Mouse (Mus musculus) midbrain, embryonic 14.5 days (tissue): ENCODE measurements around the gene Rrp8. TPM values are rescaled to one million over a fixed set of nuclear protein-coding genes. Genes with fewer than 3 reads are reported as not detected.
A peak's percentile ranks its signal among the peaks of the same experiment; 100 is the strongest.

Source experiments
- ATAC-seq: fragments of 200-750 bp; cut with Nextera tagmentation; 2 replicates; pipeline ENCODE4 v1.8.0; 2017; ENCODE audit warnings: moderate number of reproducible peaks, moderate library complexity; ENCODE audit not compliant: low FRiP score, low TSS enrichment
- DNase-seq: peaks from one replicate; pipeline ENCODE4 v3.0.0-alpha.2; 2015
- H3K27ac ChIP-seq: fragments of 300-500 bp; sonication (generic); replicated peaks from 2 replicates; pipeline ENCODE4 v1.5.1; 2014; ENCODE audit warnings: mild to moderate bottlenecking, low read depth, low read length, moderate library complexity
- H3K27me3 ChIP-seq: fragments of 300-500 bp; sonication (generic); 2 replicates; pipeline ENCODE4 v1.6.1; 2014; ENCODE audit warnings: low read length, control low read depth, mixed read lengths; ENCODE audit not compliant: control insufficient read depth, insufficient read depth
- H3K36me3 ChIP-seq: fragments of 300-500 bp; sonication (generic); 2 replicates; pipeline ENCODE4 v1.6.1; 2014; ENCODE audit warnings: low read length, control low read depth; ENCODE audit not compliant: control insufficient read depth, insufficient read depth
- H3K4me1 ChIP-seq: fragments of 300-500 bp; sonication (generic); 2 replicates; pipeline ENCODE4 v1.6.1; 2014; ENCODE audit warnings: mild to moderate bottlenecking, antibody characterized with exemption, low read length, control low read depth; ENCODE audit not compliant: control insufficient read depth, insufficient read depth
- H3K4me2 ChIP-seq: fragments of 300-500 bp; sonication (generic); 2 replicates; pipeline ENCODE4 v1.6.1; 2014; ENCODE audit warnings: mild to moderate bottlenecking, low read length, moderate library complexity
- H3K4me3 ChIP-seq: fragments of 300-500 bp; sonication (generic); replicated peaks from 2 replicates; pipeline ENCODE4 v1.5.1; 2014; ENCODE audit warnings: low read depth, low read length
- H3K9ac ChIP-seq: fragments of 300-500 bp; sonication (generic); replicated peaks from 2 replicates; pipeline ENCODE4 v1.6.1; 2014; ENCODE audit warnings: mild to moderate bottlenecking, low read length, moderate library complexity
- H3K9me3 ChIP-seq: fragments of 300-500 bp; sonication (generic); 2 replicates; pipeline ENCODE4 v1.6.1; 2016; ENCODE audit warnings: low read length, control low read depth, mixed read lengths; ENCODE audit not compliant: control insufficient read depth
- WGBS: fragments of 180-500 bp; shearing (Covaris S2); extraction: QIAGEN DNeasy Blood & Tissue Kit; methylation state at CpG from one replicate; pipeline ENCODE4 v1.1.7; 2014; 5-methylcytosine and 5-hydroxymethylcytosine counted together
- polyA plus RNA-seq: library from polyadenylated mRNA; unstranded; fragments of >200 nt; fragmentation: Nextera tagmentation; extraction: Ambion mirVana; gene quantifications from 2 replicates; pipeline ENCODE4 v1.2.1, GENCODE M21; 2014

The Rrp8 gene
- polyA plus RNA-seq, 1 experiment from 2014 or later, result 24.4 TPM

DNA sequence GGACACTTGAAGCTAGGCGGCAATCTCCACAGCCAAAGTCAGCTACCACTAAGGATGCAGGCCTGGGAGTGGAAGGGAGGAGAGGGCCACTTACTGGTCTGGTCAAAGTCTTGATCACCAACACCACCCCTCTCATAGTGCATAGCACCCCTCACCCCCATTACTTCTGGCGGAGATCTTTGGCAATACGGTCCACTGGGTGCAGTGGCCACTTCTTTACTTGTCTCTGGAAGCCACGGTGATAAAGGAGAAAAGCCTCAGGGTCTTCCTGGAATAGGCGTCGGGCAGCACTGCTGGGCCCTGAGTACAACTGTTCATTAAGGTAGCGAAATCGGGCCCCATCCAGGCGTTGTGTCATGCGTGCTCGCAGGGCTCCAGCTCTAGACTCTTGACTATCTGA, 3.3 kb downstream of the Rrp8 start:
- Histone ChIP-seq H3K9ac (no peak overlapping the region), H3K36me3 (peaks cover 32% of the 10 kb centered on the region), H3K9me3 (no peaks in the 10 kb centered on the region), H3K27me3 (no peaks in the 10 kb centered on the region), H3K4me2 (no peak overlapping the region), H3K4me3 (no peak overlapping the region), H3K27ac (no peak overlapping the region), H3K4me1 (peaks cover 14% of the 10 kb centered on the region; the same call in 1 of the 2 replicates)
- 95% methylated on average over 11 of the region's 11 CpGs for WGBS
- DNase-seq (no peak), ATAC-seq (no peak)

DNA sequence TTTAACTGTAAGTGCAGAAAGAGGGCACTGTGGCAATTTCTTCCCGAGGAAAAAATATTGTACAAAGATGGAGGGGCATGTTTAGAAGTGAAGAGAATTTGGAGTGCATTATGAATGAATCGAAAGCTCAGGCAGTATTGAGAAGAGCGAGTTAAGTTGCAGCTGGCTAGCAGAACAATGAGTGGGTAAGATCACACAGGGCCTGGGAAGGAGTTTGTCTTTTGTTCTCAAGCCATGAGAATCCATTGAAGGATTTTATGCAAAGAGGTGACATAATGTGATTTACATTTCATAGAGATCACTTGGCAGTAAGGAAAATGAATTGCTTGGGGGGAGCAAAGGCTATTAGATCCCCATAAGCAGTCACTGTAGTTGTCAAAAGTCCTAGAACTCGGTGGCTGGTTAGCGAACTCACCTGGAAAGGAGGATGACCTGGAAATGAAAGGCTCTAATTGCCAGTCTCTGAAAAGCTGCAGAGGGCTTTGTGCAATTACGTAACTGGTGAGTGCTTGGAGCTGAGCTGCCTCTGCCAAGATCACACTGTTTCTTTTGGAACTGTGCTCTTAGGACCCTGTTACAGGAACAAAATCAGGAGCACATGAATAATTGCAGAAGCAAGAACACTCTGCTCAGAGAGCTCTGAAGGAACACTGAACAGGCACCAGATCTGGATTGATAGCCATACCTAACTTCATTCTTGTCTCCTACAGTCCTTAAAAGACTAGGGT, 8.3 kb downstream of the Rrp8 start:
- WGBS, result 24% methylated on average over 6 of the region's 6 CpGs
- 0 out of 2 replicates have a peak overlapping the region, but pooled peaks have one; percentile 14 for H3K27ac ChIP-seq
- no peaks in the 10 kb centered on the region for H3K9me3 ChIP-seq
- no peak; the same call in 1 of the 2 replicates for ATAC-seq
- H3K36me3 ChIP-seq, result peaks cover 31% of the 10 kb centered on the region
- no peaks in the 10 kb centered on the region for H3K27me3 ChIP-seq
- H3K9ac ChIP-seq, result no peak overlapping the region
- no peak overlapping the region for H3K4me2 ChIP-seq
- DNase-seq, result peak; percentile 32
- no peak overlapping the region for H3K4me3 ChIP-seq
- no peaks in the 10 kb centered on the region for H3K4me1 ChIP-seq

DNA sequence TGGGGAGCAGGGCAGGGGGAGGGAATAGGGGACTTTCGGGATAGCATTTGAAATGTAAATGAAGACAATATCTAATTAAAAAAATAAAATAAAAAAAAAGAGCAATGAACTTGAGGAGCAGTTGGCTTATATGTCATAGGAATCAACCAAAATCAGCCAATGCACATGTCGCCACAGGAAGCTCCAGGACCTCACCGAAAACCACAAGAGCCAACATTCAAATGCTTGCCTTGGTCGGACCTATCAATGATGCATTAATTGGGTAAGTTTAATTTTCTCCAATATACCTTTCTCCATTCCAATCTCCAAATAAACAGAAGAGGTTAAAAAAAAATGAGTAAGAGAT, 10.2 kb downstream of the Rrp8 start:
- WGBS, result 97% methylated on average over 4 of the region's 4 CpGs
- Histone ChIP-seq H3K27ac (no peak overlapping the region), H3K9ac (no peak overlapping the region)

DNA sequence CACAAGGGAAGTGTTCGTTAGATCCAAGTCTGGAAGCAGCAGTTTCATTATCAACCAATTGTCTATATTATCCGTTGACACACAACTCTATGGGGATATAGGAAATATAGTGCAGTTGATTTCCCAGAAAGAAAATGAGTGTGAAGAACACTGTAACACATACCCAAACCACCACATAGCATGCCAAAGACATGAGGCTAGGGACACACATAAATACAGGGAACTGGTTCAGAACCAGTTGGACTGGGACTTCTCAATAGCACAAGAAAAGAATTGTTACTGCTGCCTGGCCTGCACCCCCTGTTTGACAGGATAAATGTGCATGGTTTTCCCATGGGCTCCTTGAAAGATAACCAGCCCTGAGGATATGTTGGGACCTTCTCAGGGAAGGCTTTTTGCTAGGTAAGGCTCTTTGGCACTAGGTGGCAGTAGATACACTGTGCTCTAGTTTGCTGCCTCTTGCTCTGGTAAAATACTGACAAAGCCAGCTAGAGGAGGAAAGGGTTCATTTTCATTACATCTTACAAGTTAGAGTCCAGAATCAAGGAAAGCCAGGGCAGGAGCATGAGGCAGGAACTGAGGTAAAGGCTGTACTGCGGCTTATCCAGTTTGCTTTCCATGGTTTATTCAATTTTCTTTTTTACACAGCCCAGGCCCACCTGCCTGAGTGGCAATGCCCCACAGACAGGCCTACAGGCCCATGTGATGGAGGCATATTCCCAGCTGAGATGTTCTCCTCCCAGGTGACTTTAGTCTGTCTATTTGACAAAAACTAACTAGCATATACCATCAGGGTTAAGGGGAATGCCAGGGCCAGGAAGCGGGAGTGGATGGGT, 10.8 kb downstream of the Rrp8 start:
- 78% methylated on average over 4 of the region's 4 CpGs for WGBS
- Histone ChIP-seq H3K36me3 (peaks cover 8% of the 10 kb centered on the region), H3K4me3 (no peak overlapping the region), H3K27ac (no peak overlapping the region), H3K4me1 (no peaks in the 10 kb centered on the region), H3K9me3 (no peaks in the 10 kb centered on the region), H3K27me3 (no peaks in the 10 kb centered on the region), H3K9ac (no peak overlapping the region), H3K4me2 (no peak overlapping the region)
- DNase-seq, result peak; percentile 87
- ATAC-seq, result peak; percentile 74; the same call in 1 of the 2 replicates

More for the DNA sequence above, 10.2 kb downstream of the Rrp8 start:
- Histone ChIP-seq H3K36me3 (peaks cover 12% of the 10 kb centered on the region), H3K9me3 (no peaks in the 10 kb centered on the region), H3K27me3 (no peaks in the 10 kb centered on the region), H3K4me3 (no peak overlapping the region), H3K4me2 (no peak overlapping the region), H3K4me1 (no peaks in the 10 kb centered on the region)
- ATAC-seq (no peak), DNase-seq (no peak)

- DNase-seq (no peak), ATAC-seq (no peak)
- WGBS, result 74% methylated on average over 2 of the region's 2 CpGs
- no peak overlapping the region for H3K9ac ChIP-seq
- H3K36me3 ChIP-seq, result no peaks in the 10 kb centered on the region
- no peaks in the 10 kb centered on the region for H3K27me3 ChIP-seq
- H3K4me2 ChIP-seq, result no peak overlapping the region
- H3K4me3 ChIP-seq, result no peak overlapping the region
- H3K9me3 ChIP-seq, result no peaks in the 10 kb centered on the region
- no peaks in the 10 kb centered on the region for H3K4me1 ChIP-seq
- H3K27ac ChIP-seq, result no peak overlapping the region
Measured at GRCm38 (mm10) chr7:105721916-105722315, 15.3 kb downstream of the Rrp8 start.

DNA sequence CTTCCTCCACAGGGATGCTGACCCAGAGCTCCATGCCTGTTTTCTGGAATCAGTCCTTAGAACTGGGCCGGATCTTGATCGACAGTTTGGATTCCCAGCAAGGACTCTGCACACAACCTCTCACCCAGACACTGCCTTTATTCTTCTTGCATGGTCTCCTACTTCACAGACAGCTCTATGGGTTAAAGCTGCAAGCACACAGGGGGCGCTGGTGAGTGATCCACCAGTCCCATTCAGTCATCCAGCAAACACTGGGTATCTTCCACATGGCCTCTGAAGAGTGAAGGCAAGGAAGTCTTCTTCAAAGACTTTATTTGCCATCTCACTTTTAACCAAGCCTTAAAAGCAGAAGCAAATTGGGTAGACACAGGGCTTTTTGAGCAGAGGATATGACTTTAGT, 21.8 kb downstream of the Rrp8 start:
- WGBS, result 59% methylated on average over 3 of the region's 3 CpGs
- no peak overlapping the region for H3K27ac ChIP-seq
- no peaks in the 10 kb centered on the region for H3K4me1 ChIP-seq
- H3K4me3 ChIP-seq, result no peak overlapping the region
- no peak overlapping the region for H3K4me2 ChIP-seq
- H3K9me3 ChIP-seq, result no peaks in the 10 kb centered on the region
- ATAC-seq (no peak), DNase-seq (no peak)
- H3K36me3 ChIP-seq, result no peaks in the 10 kb centered on the region
- no peaks in the 10 kb centered on the region for H3K27me3 ChIP-seq
- no peak overlapping the region for H3K9ac ChIP-seq

GRCm38 (mm10) chr7:105708733-105709132, 28.5 kb downstream of the Rrp8 start:
- WGBS, result 94% methylated on average over 5 of the region's 5 CpGs
- no peak for DNase-seq
- no peak for ATAC-seq

DNA sequence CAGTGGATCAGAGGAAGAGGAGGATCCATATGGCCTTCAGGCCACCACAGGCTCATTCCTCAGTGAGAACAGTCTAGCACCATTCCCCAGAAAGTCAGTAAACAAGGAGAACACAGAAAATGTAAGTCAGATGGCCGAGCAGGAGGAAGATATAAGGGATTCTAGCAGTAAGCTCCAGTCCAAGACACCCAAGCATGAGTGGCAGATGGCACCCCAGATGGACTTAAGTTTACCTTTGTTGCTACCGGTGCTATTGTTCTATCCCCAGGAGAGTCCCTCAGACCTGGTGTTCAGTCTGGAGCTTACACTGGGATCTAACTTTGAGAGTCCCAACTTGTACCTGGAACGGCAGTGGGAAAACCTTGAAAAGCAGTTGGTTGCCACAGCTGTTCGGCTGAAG, 33.4 kb downstream of the Rrp8 start:
- Histone ChIP-seq H3K27me3 (no peaks in the 10 kb centered on the region), H3K4me2 (no peak overlapping the region)

More at GRCm38 (mm10) chr7:105708733-105709132, 28.5 kb downstream of the Rrp8 start:
- no peak overlapping the region for H3K9ac ChIP-seq
- H3K27ac ChIP-seq, result no peak overlapping the region
- no peak overlapping the region for H3K4me3 ChIP-seq
- no peaks in the 10 kb centered on the region for H3K9me3 ChIP-seq
- no peaks in the 10 kb centered on the region for H3K27me3 ChIP-seq
- no peaks in the 10 kb centered on the region for H3K36me3 ChIP-seq
- no peak overlapping the region for H3K4me2 ChIP-seq
- no peaks in the 10 kb centered on the region for H3K4me1 ChIP-seq

More for the DNA sequence above, 33.4 kb downstream of the Rrp8 start:
- no peak for ATAC-seq
- no peak for DNase-seq
- no peaks in the 10 kb centered on the region for H3K36me3 ChIP-seq
- H3K4me3 ChIP-seq, result no peak overlapping the region
- H3K9me3 ChIP-seq, result no peaks in the 10 kb centered on the region
- WGBS, result 91% methylated on average over 4 of the region's 4 CpGs
- H3K4me1 ChIP-seq, result no peaks in the 10 kb centered on the region
- no peak overlapping the region for H3K27ac ChIP-seq
- H3K9ac ChIP-seq, result no peak overlapping the region
